Mouse (Mus musculus) midbrain, embryonic 13.5 days (tissue): Measurements from ENCODE around the gene Zbtb46. TPM values are rescaled to one million over a fixed set of nuclear protein-coding genes. Genes with fewer than 3 reads are reported as not detected.

Experiments used
- ATAC-seq: fragments of 200-750 bp; cut with Nextera tagmentation; 2 replicates; pipeline ENCODE4 v1.8.0; 2017; ENCODE audit warnings: mild to moderate bottlenecking, moderate TSS enrichment, moderate library complexity
- H3K27ac ChIP-seq: fragments of 300-500 bp; sonication (generic); 2 replicates; pipeline ENCODE4 v1.5.1; 2015; ENCODE audit warnings: inconsistent platforms, mild to moderate bottlenecking, moderate library complexity
- H3K27me3 ChIP-seq: fragments of 300-500 bp; sonication (generic); 2 replicates; pipeline ENCODE4 v1.6.1; 2015; ENCODE audit warnings: mild to moderate bottlenecking, inconsistent platforms
- H3K36me3 ChIP-seq: fragments of 300-500 bp; sonication (generic); 2 replicates; pipeline ENCODE4 v1.6.1; 2015; ENCODE audit warnings: mild to moderate bottlenecking, inconsistent platforms
- H3K4me1 ChIP-seq: fragments of 300-500 bp; sonication (generic); replicated peaks from 2 replicates; pipeline ENCODE4 v1.6.1; 2015; ENCODE audit warnings: inconsistent platforms
- H3K4me2 ChIP-seq: fragments of 300-500 bp; sonication (generic); replicated peaks from 2 replicates; pipeline ENCODE4 v1.6.1; 2015; ENCODE audit warnings: moderate library complexity, mild to moderate bottlenecking, inconsistent platforms
- H3K4me3 ChIP-seq: fragments of 300-500 bp; sonication (generic); replicated peaks from 2 replicates; pipeline ENCODE4 v1.5.1; 2015; ENCODE audit warnings: mild to moderate bottlenecking, inconsistent platforms
- H3K9ac ChIP-seq: fragments of 300-500 bp; sonication (generic); replicated peaks from 2 replicates; pipeline ENCODE4 v1.6.1; 2015; ENCODE audit warnings: mild to moderate bottlenecking, inconsistent platforms
- H3K9me3 ChIP-seq: fragments of 300-500 bp; sonication (generic); 2 replicates; pipeline ENCODE4 v1.6.1; 2016; ENCODE audit warnings: mild to moderate bottlenecking, inconsistent platforms
- WGBS: fragments of 180-500 bp; shearing (Covaris S2); methylation state at CpG from one replicate; pipeline ENCODE4 v1.1.7; 2015; 5-methylcytosine and 5-hydroxymethylcytosine counted together
- polyA plus RNA-seq: library from polyadenylated mRNA; unstranded; fragments of >200 nt; fragmentation: Nextera tagmentation; extraction: Ambion mirVana; gene quantifications from 2 replicates; pipeline ENCODE4 v1.2.1, GENCODE M21; 2015

Zbtb46 gene
- polyA plus RNA-seq, 1 experiment from 2014 or later = 24.3 TPM

DNA sequence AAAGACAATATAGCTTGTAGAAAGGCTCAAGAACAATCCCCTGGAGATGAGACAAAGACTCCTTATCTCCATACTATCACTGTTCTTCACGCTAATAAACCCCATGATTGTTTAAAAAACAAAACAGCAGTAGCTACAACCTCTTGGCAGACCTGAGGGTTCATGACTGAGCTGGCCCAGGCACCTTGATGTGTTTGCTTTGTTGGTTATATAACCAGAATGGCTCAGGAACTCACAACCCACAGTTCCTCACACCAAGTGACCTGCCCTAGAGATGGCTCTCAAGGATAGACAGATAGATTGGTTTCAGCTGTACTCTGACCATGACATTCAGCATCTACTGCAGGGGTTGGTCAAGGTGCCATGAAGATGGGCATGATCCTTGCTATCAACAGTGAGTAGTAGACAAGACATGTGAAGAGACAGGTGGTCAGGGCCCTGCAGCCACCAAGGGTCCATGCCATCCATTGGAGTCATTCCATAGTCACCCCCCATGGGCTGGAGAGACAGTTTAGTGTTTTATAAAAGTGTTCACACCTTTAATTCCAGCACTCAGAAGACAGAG is 2.4 kb upstream of the Zbtb46 start:
- Histone ChIP-seq H3K4me2 (no peak overlapping the region), H3K27ac (no peak overlapping the region), H3K27me3 (peaks cover 26% of the 10 kb centered on the region), H3K9ac (no peak overlapping the region), H3K4me3 (no peak overlapping the region), H3K9me3 (no peaks in the 10 kb centered on the region), H3K36me3 (no peaks in the 10 kb centered on the region), H3K4me1 (peaks cover 29% of the 10 kb centered on the region)
- WGBS = 100% methylated on average over 1 of the region's 1 CpGs
- no peak for ATAC-seq

DNA sequence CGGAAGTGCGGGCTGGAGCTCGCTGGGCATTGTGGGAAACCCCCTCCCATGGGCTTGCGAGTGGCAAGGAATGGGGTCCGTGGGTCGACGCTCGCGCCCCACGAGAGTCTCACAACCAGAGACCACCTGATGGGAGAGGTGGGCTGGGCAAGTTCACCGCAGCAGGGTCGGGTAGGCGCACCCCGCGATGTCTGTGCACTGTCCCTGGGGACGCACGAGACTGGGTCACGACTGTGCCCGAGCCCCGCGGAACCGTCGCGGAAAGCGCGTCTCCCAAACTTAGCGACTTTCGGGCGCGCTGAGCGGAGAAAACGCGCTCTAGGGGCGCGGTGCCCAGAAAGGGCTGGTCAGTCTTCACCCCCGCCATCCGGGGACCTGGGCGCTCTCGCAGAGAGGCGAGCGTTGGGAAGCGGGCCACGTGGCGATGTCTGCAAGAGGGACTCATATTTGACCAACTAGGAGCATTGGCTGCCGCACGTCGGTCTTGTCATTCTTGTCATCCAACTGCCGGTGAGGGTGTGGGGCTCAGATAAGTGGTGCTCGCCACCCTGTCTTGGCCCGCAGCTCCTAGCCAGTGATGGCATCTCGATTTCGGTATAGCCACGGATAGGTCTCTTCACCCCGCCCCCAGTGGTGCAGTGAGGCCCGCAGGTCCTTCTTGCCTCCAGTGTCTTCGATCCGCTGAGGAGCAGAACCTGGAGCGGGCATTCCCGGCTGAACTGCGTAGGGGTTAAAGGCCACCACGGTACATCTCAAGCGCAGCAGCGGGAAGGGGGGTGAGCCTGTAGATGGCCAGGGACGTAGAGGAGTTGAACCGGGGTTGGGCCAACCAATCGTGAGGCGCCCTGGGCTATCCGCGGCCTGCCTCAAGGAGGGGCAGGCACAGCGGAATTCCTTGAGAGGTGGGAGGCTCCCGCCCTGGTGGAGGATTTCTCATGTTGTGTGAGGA is 721 bp upstream of the Zbtb46 start:
- peak overlapping the region; percentile 93 for H3K9ac ChIP-seq
- peaks cover 29% of the 10 kb centered on the region for H3K4me1 ChIP-seq
- peak overlapping the region; percentile 90 for H3K4me2 ChIP-seq
- H3K9me3 ChIP-seq = no peaks in the 10 kb centered on the region
- no peak overlapping the region for H3K27ac ChIP-seq
- H3K36me3 ChIP-seq = no peaks in the 10 kb centered on the region
- ATAC-seq = peak; percentile 77
- H3K4me3 ChIP-seq = peak overlapping the region; percentile 97
- WGBS = under 1% methylated on average over 70 of the region's 71 CpGs
- H3K27me3 ChIP-seq = peaks cover 27% of the 10 kb centered on the region

DNA sequence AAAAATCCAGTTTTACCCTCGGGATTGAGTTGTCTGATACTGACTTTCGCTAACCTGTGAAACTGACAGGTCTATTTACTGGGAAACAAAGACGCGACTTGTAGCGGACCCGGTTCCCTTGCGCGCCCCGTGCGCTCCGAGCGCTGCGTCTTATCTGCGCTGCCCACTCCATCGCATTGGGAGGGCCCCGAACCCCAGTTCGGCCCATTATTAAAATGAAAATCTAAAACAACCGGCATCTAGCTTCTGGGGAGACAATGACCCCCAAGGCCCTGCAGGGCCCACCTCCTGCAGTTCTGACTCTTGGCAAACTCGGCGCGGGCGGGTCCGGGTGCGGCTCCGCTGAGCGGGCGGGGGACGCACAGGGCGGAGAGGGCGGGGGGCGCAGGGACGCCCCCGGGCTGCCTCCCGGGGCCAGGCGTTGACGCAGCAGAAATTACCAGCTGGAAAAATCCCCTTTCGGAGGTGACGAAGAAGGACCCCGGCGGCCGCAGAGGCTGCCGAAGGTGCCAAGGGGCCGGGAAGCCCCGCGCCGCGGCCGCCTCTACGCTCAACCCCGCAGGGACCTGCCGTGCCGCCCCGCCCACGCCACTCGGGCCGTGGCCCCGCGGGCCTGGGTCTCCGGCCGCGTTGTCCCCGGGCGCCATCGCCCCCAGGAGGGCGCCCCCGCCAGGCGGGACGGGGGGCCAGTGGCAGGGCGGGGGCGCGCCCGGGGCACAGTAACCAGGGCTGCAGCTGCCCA is 644 bp downstream of the Zbtb46 start:
- peaks cover 29% of the 10 kb centered on the region for H3K4me1 ChIP-seq
- H3K9ac ChIP-seq = peak overlapping the region; percentile 93
- H3K4me2 ChIP-seq = peak overlapping the region; percentile 90
- under 1% methylated on average over 49 of the region's 72 CpGs for WGBS
- peaks cover 27% of the 10 kb centered on the region for H3K27me3 ChIP-seq
- peak overlapping the region; percentile 97 for H3K4me3 ChIP-seq
- no peaks in the 10 kb centered on the region for H3K9me3 ChIP-seq
- H3K36me3 ChIP-seq = no peaks in the 10 kb centered on the region
- peak overlapping the region; percentile 82 for H3K27ac ChIP-seq
- ATAC-seq = no peak

DNA sequence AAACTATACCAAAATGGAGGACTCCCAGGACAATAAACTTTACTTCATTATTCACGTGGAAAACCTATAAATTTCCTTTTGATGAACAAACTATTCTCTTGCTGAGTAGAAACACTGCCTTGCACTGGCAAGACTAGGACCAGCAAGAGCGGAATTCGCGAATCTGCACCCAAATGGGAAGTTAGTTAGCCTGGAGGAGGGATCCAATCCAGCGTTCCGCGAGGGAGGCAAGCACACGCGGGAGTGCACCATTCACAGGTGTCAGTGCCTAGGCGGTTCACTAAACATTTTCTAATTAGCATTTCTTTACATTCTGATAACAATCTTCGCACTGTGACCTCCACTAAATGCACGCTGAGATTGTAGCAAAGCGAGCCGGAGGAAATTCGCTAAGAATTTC is 1.4 kb downstream of the Zbtb46 start:
- peaks cover 27% of the 10 kb centered on the region for H3K27me3 ChIP-seq
- peak overlapping the region; percentile 97 for H3K4me3 ChIP-seq
- H3K36me3 ChIP-seq = no peaks in the 10 kb centered on the region
- no peak for ATAC-seq
- H3K27ac ChIP-seq = no peak overlapping the region
- H3K9me3 ChIP-seq = no peaks in the 10 kb centered on the region
- H3K9ac ChIP-seq = peak overlapping the region; percentile 93
- 2% methylated on average over 15 of the region's 15 CpGs for WGBS
- H3K4me1 ChIP-seq = peaks cover 29% of the 10 kb centered on the region
- H3K4me2 ChIP-seq = peak overlapping the region; percentile 90

DNA sequence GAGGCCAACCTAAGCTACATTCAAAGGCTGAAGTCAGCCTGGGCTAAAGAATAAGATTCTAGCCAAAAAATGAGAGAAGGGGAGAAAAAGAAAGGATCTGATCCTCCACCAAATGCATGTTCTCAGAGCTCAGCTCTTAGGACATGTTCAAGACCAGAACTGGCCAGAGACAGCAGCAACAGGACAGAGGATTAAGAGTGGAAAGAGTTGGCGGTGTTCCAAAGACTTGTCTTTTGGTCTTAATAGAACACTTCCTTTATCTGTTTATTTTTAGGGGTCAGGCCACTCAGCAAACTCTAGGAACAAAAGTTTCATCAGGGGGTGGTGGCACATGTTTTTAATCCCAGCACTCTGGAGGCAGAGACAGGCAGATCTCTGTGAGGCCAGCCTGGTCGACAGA is 3.3 kb downstream of the Zbtb46 start:
- 78% methylated on average over 2 of the region's 2 CpGs for WGBS
- no peak overlapping the region for H3K4me3 ChIP-seq

DNA sequence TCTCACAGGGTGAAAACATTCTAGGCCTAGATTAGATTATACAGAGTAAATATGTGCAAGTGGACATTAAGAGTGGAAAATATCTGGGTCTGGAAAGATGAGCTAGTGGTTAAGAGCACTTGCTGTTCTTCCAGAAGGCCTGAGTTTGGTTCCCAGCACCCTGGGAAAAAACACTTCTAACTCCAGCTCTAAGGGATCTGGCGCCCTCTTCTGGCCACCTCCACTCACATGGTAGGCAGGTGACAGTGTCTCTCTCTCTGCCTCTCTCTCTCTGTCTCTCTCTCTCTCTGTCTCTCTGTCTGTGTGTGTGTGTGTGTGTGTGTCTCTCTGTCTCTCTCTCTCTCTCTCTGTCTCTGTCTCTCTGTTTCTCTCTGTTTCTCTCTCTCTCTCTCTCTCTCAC is 6.0 kb downstream of the Zbtb46 start:
- H3K4me1 ChIP-seq = peaks cover 16% of the 10 kb centered on the region
- H3K27ac ChIP-seq = no peak overlapping the region
- no peaks in the 10 kb centered on the region for H3K9me3 ChIP-seq
- H3K36me3 ChIP-seq = no peaks in the 10 kb centered on the region
- no peak for ATAC-seq
- no peak overlapping the region for H3K4me3 ChIP-seq
- peaks cover 13% of the 10 kb centered on the region for H3K27me3 ChIP-seq
- 35% methylated on average over 1 of the region's 1 CpGs for WGBS
- no peak overlapping the region for H3K9ac ChIP-seq
- H3K4me2 ChIP-seq = no peak overlapping the region

More for the DNA sequence above, 3.3 kb downstream of the Zbtb46 start:
- Histone ChIP-seq H3K4me2 (no peak overlapping the region), H3K9ac (no peak overlapping the region), H3K4me1 (peaks cover 29% of the 10 kb centered on the region), H3K27me3 (peaks cover 21% of the 10 kb centered on the region), H3K27ac (no peak overlapping the region), H3K36me3 (no peaks in the 10 kb centered on the region), H3K9me3 (no peaks in the 10 kb centered on the region)
- ATAC-seq = no peak

DNA sequence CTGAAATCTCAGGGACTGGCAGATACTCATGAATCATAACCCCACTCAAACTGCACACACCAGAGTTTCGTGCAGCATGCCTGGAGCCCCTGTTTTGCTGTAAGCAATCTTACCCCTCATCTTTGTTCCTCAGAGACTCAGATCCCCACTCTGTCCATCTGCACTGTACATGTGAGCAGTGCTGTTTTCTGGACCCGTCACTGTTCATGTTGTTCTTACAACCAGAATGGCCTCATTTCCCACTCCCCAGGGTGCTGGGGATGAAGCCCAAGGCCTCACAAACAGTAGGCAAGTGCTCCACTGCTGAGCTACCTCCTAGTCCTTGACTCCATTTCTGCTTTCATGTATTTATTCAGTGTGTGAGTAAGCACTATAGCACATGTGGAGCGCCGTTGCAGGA is 7.0 kb downstream of the Zbtb46 start:
- Histone ChIP-seq H3K9me3 (no peaks in the 10 kb centered on the region), H3K27ac (no peak overlapping the region), H3K36me3 (no peaks in the 10 kb centered on the region), H3K9ac (no peak overlapping the region), H3K4me2 (no peak overlapping the region), H3K4me1 (peaks cover 6% of the 10 kb centered on the region; the same call in 1 of the 2 replicates), H3K27me3 (peaks cover 6% of the 10 kb centered on the region), H3K4me3 (no peak overlapping the region)
- 73% methylated on average over 4 of the region's 4 CpGs for WGBS
- ATAC-seq = no peak

DNA sequence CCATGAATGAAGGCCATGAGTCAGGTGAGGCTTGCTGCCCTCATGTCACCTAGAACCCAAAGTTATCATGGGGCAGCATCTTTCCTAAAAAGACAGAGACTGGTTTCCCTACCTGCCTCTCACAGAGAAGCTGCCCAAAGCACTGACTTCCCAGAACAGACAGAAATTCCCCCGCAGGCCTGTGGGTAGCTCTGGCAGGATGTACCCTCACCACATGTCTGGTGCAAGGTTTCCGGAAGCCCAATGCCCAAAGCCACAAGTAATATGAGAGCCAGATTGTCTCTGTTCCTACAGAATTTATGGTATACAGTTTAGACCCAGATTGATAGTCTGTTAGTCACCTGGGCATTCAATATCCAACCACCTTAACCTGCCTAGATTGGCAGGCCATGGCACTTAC is 16.2 kb downstream of the Zbtb46 start:
- WGBS = 96% methylated on average over 2 of the region's 2 CpGs
- no peak overlapping the region for H3K4me2 ChIP-seq
- no peak for ATAC-seq

DNA sequence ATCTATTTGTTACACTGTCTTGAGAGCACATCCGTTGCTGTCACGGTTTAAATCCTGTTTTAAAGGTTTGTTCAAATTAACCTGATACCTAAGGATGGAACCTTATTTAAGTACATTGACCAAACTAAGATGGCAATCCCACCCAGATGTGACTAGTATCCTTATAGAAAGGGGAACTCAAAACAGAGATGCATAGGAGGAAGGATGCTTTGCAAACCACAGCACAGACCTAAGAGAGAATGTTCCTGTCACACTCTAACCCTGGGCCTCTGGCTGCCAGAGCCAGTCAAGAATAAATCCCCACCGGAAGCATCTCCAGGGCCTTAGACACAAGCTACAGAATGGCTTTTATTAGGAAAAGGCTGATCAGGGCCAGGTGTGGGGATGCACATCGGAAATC is 21.1 kb downstream of the Zbtb46 start:
- WGBS = 83% methylated on average over 4 of the region's 4 CpGs
- no peaks in the 10 kb centered on the region for H3K36me3 ChIP-seq
- H3K4me2 ChIP-seq = no peak overlapping the region
- no peaks in the 10 kb centered on the region for H3K9me3 ChIP-seq
- H3K4me3 ChIP-seq = no peak overlapping the region
- no peak overlapping the region for H3K9ac ChIP-seq
- no peak overlapping the region for H3K27ac ChIP-seq
- no peak for ATAC-seq
- H3K4me1 ChIP-seq = no peaks in the 10 kb centered on the region
- H3K27me3 ChIP-seq = no peaks in the 10 kb centered on the region

More for the DNA sequence above, 16.2 kb downstream of the Zbtb46 start:
- Histone ChIP-seq H3K4me3 (no peak overlapping the region), H3K27me3 (no peaks in the 10 kb centered on the region), H3K9me3 (no peaks in the 10 kb centered on the region), H3K27ac (no peak overlapping the region), H3K9ac (no peak overlapping the region), H3K4me1 (no peaks in the 10 kb centered on the region), H3K36me3 (no peaks in the 10 kb centered on the region)

DNA sequence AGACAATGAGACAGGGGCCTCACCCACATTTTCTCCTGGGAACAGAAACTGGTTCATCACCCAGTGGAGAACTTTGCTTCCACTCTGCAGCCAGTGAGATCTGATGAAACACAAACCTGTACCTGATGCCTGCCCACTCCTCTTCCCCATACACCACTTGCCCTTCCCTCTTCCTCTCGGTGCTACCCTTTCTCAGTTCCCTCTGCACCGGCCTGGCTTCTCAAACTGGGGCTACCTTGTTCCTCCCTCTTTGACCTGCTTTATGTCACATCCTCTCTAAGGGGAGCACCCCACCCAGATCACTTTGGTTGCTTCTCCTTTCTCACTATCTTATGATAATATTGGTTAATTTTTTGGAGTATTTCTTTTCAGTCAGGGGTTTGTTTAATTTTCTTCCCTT is 23.0 kb downstream of the Zbtb46 start:
- Histone ChIP-seq H3K9ac (no peak overlapping the region), H3K4me3 (no peak overlapping the region), H3K9me3 (no peaks in the 10 kb centered on the region), H3K27me3 (no peaks in the 10 kb centered on the region), H3K4me2 (no peak overlapping the region), H3K36me3 (no peaks in the 10 kb centered on the region), H3K4me1 (no peaks in the 10 kb centered on the region), H3K27ac (no peak overlapping the region)
- ATAC-seq = no peak
- WGBS = 88% methylated on average over 2 of the region's 2 CpGs

DNA sequence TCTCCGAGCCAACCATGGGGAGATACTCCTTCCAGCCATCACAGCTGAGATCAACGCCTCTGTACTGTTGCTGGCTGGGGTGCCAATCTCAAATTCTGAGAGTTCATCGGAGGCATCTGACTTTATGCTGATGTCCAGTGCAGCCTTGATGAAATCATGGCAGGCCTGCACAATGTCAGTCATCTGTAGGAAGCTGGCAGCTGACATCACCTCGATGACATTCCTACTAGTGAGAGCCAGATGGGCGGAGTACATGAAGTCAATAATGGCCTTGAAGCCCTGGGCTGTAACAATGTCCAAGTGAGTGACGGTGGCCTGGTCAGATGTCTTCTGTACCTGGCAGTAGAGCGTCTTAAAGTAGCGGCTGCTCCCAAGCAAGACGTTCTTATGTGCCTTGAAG is 35.4 kb downstream of the Zbtb46 start:
- no peak for ATAC-seq
- no peak overlapping the region for H3K4me3 ChIP-seq
- H3K4me1 ChIP-seq = no peaks in the 10 kb centered on the region
- no peaks in the 10 kb centered on the region for H3K27me3 ChIP-seq
- no peaks in the 10 kb centered on the region for H3K9me3 ChIP-seq
- no peak overlapping the region for H3K27ac ChIP-seq
- H3K4me2 ChIP-seq = no peak overlapping the region
- WGBS = 95% methylated on average over 9 of the region's 9 CpGs
- peaks cover 24% of the 10 kb centered on the region for H3K36me3 ChIP-seq
- no peak overlapping the region for H3K9ac ChIP-seq
